Comparison of ENCODE assay signal across 12 mouse cellular contexts in the genomic region with DNA sequence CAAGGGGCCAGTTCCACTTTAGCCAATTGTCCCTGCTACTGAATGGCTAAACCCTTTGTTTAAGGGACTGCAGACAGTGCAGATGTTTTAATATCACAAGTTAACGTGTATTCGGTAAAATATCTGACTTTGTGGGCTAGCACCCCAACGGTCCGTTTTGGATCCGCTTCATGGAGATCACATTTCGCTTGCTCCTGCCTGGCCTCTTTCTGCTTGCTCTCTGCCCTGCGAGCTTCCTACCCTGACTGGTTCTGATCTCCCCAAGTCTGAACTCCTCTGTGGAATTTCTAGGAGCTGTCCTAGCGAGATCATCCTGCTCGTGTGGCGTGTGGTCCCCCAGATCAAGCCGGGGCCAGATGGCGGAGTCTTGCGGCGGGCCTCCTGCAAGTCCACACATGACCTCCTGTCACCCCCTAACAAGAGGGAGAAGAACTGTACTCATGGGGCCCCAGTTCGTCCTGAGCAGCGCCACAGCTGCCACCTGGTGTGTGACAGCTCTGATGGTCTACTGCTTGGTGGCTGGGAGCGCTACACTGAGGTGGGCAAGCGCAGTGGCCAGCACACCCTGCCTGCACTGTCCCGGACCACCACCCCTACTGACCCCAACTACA.
DNase-seq lines count a peak whose midpoint lies in the region; ATAC-seq lines count a peak whose summit lies in the region.
"Had no signal": no experiment of that assay in that cellular context is flagged by ENCODE, and none has a peak within 500 bp of the region (broad histone marks: within the 10 kb centered on the region; RNA-seq: fewer than 3 reads in every experiment).

No protein-coding gene starts in this region.

- intact Hi-C loops in heart, postnatal 36 days (cut with DNase I), result no loop called here

- no peak for ATAC-seq in heart, embryonic 12.5 days (ENCODE audit: insufficient number of reproducible peaks, low FRiP score)
- ATAC-seq in neural tube, embryonic 11.5 days (ENCODE audit: insufficient read depth, low FRiP score, low TSS enrichment), result no peak
- ATAC-seq in limb, embryonic 12.5 days (ENCODE audit: insufficient number of reproducible peaks, insufficient read depth, low FRiP score, low TSS enrichment, low read depth), result no peak; the same call in 1 of the 2 replicates
- ATAC-seq: Patski had no signal

- no peaks in the 10 kb centered on the region for H3K9me3 ChIP-seq in heart, embryonic 12.5 days (replicated peaks)
- H3K9me3 ChIP-seq in neural tube, embryonic 11.5 days (ENCODE audit: control insufficient read depth, low read length), result no peaks in the 10 kb centered on the region
- no peaks in the 10 kb centered on the region for H3K9me3 ChIP-seq in limb, embryonic 12.5 days

- H3K27ac ChIP-seq in heart, embryonic 12.5 days (ENCODE audit: poor library complexity, severe bottlenecking), result 0 out of 2 replicates have a peak overlapping the region, but pooled peaks have one; percentile 19
- H3K27ac ChIP-seq in neural tube, embryonic 11.5 days (ENCODE audit: low read depth, low read length), result peak overlapping the region; percentile 62
- H3K27ac ChIP-seq in limb, embryonic 12.5 days, result peak overlapping the region; percentile 90

- H3K9ac ChIP-seq in heart, embryonic 12.5 days, result 0 out of 2 replicates have a peak overlapping the region, but pooled peaks have one; percentile 25
- no peak overlapping the region for H3K9ac ChIP-seq in neural tube, embryonic 11.5 days (ENCODE audit: low read length)
- no peak overlapping the region; the same call in 1 of the 2 replicates for H3K9ac ChIP-seq in limb, embryonic 12.5 days (replicated peaks)

- H3K4me1 ChIP-seq in heart, embryonic 12.5 days (replicated peaks), result peaks cover 55% of the 10 kb centered on the region
- H3K4me1 ChIP-seq in neural tube, embryonic 11.5 days (ENCODE audit: control insufficient read depth, insufficient read depth, low read length), result peaks cover 32% of the 10 kb centered on the region
- peaks cover 68% of the 10 kb centered on the region for H3K4me1 ChIP-seq in limb, embryonic 12.5 days (replicated peaks)

- peaks cover 62% of the 10 kb centered on the region for H3K27me3 ChIP-seq in heart, embryonic 12.5 days (replicated peaks)
- H3K27me3 ChIP-seq in neural tube, embryonic 11.5 days (ENCODE audit: control insufficient read depth, insufficient read depth, low read length), result no peaks in the 10 kb centered on the region
- no peaks in the 10 kb centered on the region for H3K27me3 ChIP-seq in limb, embryonic 12.5 days
- H3K27me3 ChIP-seq: Patski had no signal

- no peak for DNase-seq in heart, postnatal 36 days
- DNase-seq in neural tube, embryonic 11.5 days (ENCODE audit: low spot score), result no peak
- no peak for DNase-seq in neural tube, embryonic 10.5 days (ENCODE audit: extremely low spot score, low spot score)
- no peak for DNase-seq in embryo, embryonic 10 days (ENCODE audit: low spot score)
- no peak for DNase-seq in spleen, postnatal 10 days (ENCODE audit: low spot score in 2 of 2)
- no peak for DNase-seq in cerebellum, postnatal 25 days
- DNase-seq: B cell, adult 2 months; kidney, postnatal 10 days; liver had no signal

- H3K4me2 ChIP-seq in heart, embryonic 12.5 days, result peak overlapping the region; percentile 25; the same call in 1 of the 2 replicates
- H3K4me2 ChIP-seq in neural tube, embryonic 11.5 days (ENCODE audit: low read depth), result no peak overlapping the region
- 0 out of 2 replicates have a peak overlapping the region, but pooled peaks have one; percentile 8 for H3K4me2 ChIP-seq in limb, embryonic 12.5 days

- no peak overlapping the region for H3K4me3 ChIP-seq in heart, embryonic 12.5 days
- H3K4me3 ChIP-seq in neural tube, embryonic 11.5 days (ENCODE audit: low read depth, low read length), result no peak overlapping the region
- H3K4me3 ChIP-seq in limb, embryonic 12.5 days (replicated peaks), result no peak overlapping the region

- peaks cover 3% of the 10 kb centered on the region for H3K36me3 ChIP-seq in heart, embryonic 12.5 days
- no peaks in the 10 kb centered on the region for H3K36me3 ChIP-seq in neural tube, embryonic 11.5 days (ENCODE audit: control insufficient read depth, insufficient read depth, low read length)
- H3K36me3 ChIP-seq in limb, embryonic 12.5 days, result no peaks in the 10 kb centered on the region

- WGBS in heart, embryonic 12.5 days, result 77% methylated on average over 19 of the region's 19 CpGs
- 69% methylated on average over 19 of the region's 19 CpGs for WGBS in neural tube, embryonic 11.5 days
- WGBS in limb, embryonic 12.5 days, result 66% methylated on average over 19 of the region's 19 CpGs

Comparison
In these comparisons a context has a peak if more than half of its experiments do, and no peak if none do; other contexts are left out.
1. H3K27ac ChIP-seq: peak in every context shown above with its lines; median percentile 90 in limb, embryonic 12.5 days; 62 in neural tube, embryonic 11.5 days; 19 in heart, embryonic 12.5 days.